Mouse (Mus musculus) C2C12 (cell line): Measurements from ENCODE around the gene Fam124b. TPM values are rescaled to one million over a fixed set of nuclear protein-coding genes. Genes with fewer than 3 reads are reported as not detected.

Experiments
- H3K27me3 ChIP-seq: one replicate; pipeline ENCODE4 v1.6.1; 2011; ENCODE audit not compliant: control insufficient read depth, insufficient read depth, insufficient read length
- H3K36me3 ChIP-seq: one replicate; pipeline ENCODE4 v1.6.1; 2011; ENCODE audit not compliant: control insufficient read depth, insufficient read depth
- H3K4me3 ChIP-seq: one replicate; pipeline ENCODE4 v1.5.1; 2011; ENCODE audit warnings: mild to moderate bottlenecking, control low read depth; ENCODE audit not compliant: poor library complexity, insufficient read depth, severe bottlenecking
- H3K79me2 ChIP-seq: one replicate; pipeline ENCODE4 v1.6.1; 2011; ENCODE audit not compliant: control insufficient read depth, insufficient read depth
- H3K79me3 ChIP-seq: one replicate; pipeline ENCODE4 v1.6.1; 2011; ENCODE audit warnings: low read depth, control low read depth
- H3ac ChIP-seq: one replicate; pipeline ENCODE3; 2011; ENCODE audit warnings: low read depth; ENCODE audit not compliant: control insufficient read depth, insufficient read length
- CEBPB ChIP-seq: IDR thresholded peaks from one replicate; pipeline ENCODE4 v1.6.1; 2011; ENCODE audit warnings: low read depth, mild to moderate bottlenecking, control low read depth, moderate library complexity
- CTCF ChIP-seq: IDR thresholded peaks from one replicate; pipeline ENCODE4 v1.5.1; 2011; ENCODE audit not compliant: control insufficient read depth, insufficient read depth, insufficient read length
- FOSL1 ChIP-seq: IDR thresholded peaks from one replicate; pipeline ENCODE4 v1.8.0; 2011; ENCODE audit warnings: mild to moderate bottlenecking, low read length; ENCODE audit not compliant: poor library complexity, insufficient read depth, severe bottlenecking
- MAX ChIP-seq: IDR thresholded peaks from one replicate; pipeline ENCODE4 v1.6.1; 2011; ENCODE audit warnings: mild to moderate bottlenecking, control low read depth
- MYOD1 ChIP-seq: IDR thresholded peaks from one replicate; pipeline ENCODE4 v1.6.1; 2011; ENCODE audit warnings: low read depth; ENCODE audit not compliant: control insufficient read depth, insufficient read length
- MYOG ChIP-seq: IDR thresholded peaks from one replicate; pipeline ENCODE4 v1.6.1; 2011; ENCODE audit not compliant: control insufficient read depth, insufficient read length; ENCODE audit errors: extremely low read depth
- USF1 ChIP-seq: IDR thresholded peaks from one replicate; pipeline ENCODE4 v1.6.1; 2011; ENCODE audit warnings: low read depth, mild to moderate bottlenecking, control low read depth, moderate library complexity
- polyA plus RNA-seq: library from polyadenylated mRNA; unstranded; fragments of >200 nt; fragmentation: generic; extraction: Trizol; gene quantifications from one replicate; pipeline ENCODE4 v1.2.1, GENCODE M21; 2012; ENCODE audit warnings: missing spikeins

The Fam124b gene
- polyA plus RNA-seq, 1 experiment, result 0.01 TPM

GRCm38 (mm10) chr1:80166577-80166976, 51.7 kb downstream of the Fam124b start:
- Histone ChIP-seq H3K36me3 (no peaks in the 10 kb centered on the region), H3K79me2 (no peaks in the 10 kb centered on the region), H3K79me3 (no peaks in the 10 kb centered on the region), H3K4me3 (no peak overlapping the region), H3K27me3 (no peaks in the 10 kb centered on the region), H3ac (no peak overlapping the region)
- TF ChIP-seq MYOD1 (no peak), CEBPB (no peak), FOSL1 (no peak), USF1 (no peak)

- Histone ChIP-seq H3K27me3 (no peaks in the 10 kb centered on the region), H3ac (no peak overlapping the region), H3K79me2 (no peaks in the 10 kb centered on the region), H3K4me3 (no peak overlapping the region), H3K79me3 (no peaks in the 10 kb centered on the region), H3K36me3 (no peaks in the 10 kb centered on the region)
- no peak for TF ChIP-seq USF1
- TF ChIP-seq MAX, result no peak
- no peak for TF ChIP-seq MYOG
- TF ChIP-seq CTCF, result no peak
- no peak for TF ChIP-seq FOSL1
- TF ChIP-seq MYOD1, result no peak
- TF ChIP-seq CEBPB, result no peak
Observed at GRCm38 (mm10) chr1:80165391-80165790, 52.9 kb downstream of the Fam124b start.

GRCm38 (mm10) chr1:80162943-80163342, 55.3 kb downstream of the Fam124b start:
- no peaks in the 10 kb centered on the region for H3K36me3 ChIP-seq
- no peak overlapping the region for H3ac ChIP-seq
- no peaks in the 10 kb centered on the region for H3K79me3 ChIP-seq
- TF ChIP-seq FOSL1 (no peak), MYOG (no peak), MAX (no peak), MYOD1 (no peak), CEBPB (no peak), USF1 (no peak)
- H3K27me3 ChIP-seq, result no peaks in the 10 kb centered on the region
- H3K79me2 ChIP-seq, result no peaks in the 10 kb centered on the region
- H3K4me3 ChIP-seq, result no peak overlapping the region

- Histone ChIP-seq H3K4me3 (no peak overlapping the region), H3K79me3 (no peaks in the 10 kb centered on the region), H3K79me2 (no peaks in the 10 kb centered on the region), H3K27me3 (no peaks in the 10 kb centered on the region), H3ac (no peak overlapping the region), H3K36me3 (no peaks in the 10 kb centered on the region)
- no peak for TF ChIP-seq MYOD1
- TF ChIP-seq CEBPB, result no peak
- TF ChIP-seq FOSL1, result no peak
- no peak for TF ChIP-seq USF1
- TF ChIP-seq CTCF, result no peak
- no peak for TF ChIP-seq MYOG
- no peak for TF ChIP-seq MAX
Observed at GRCm38 (mm10) chr1:80159586-80159985, 58.7 kb downstream of the Fam124b start.

- H3K36me3 ChIP-seq, result no peaks in the 10 kb centered on the region
- H3ac ChIP-seq, result no peak overlapping the region
- H3K27me3 ChIP-seq, result no peaks in the 10 kb centered on the region
- TF ChIP-seq USF1 (no peak), MAX (no peak), MYOG (no peak), MYOD1 (no peak), FOSL1 (no peak), CEBPB (no peak), CTCF (no peak)
- H3K4me3 ChIP-seq, result no peak overlapping the region
- no peaks in the 10 kb centered on the region for H3K79me2 ChIP-seq
- no peaks in the 10 kb centered on the region for H3K79me3 ChIP-seq
Observed at GRCm38 (mm10) chr1:80154902-80155301, 63.4 kb downstream of the Fam124b start.

- Histone ChIP-seq H3K36me3 (no peaks in the 10 kb centered on the region), H3K79me2 (no peaks in the 10 kb centered on the region), H3K27me3 (no peaks in the 10 kb centered on the region), H3K4me3 (no peak overlapping the region), H3K79me3 (no peaks in the 10 kb centered on the region), H3ac (no peak overlapping the region)
- TF ChIP-seq MYOG (no peak), CTCF (no peak), CEBPB (no peak), USF1 (no peak), FOSL1 (no peak), MAX (no peak), MYOD1 (no peak)
Observed at GRCm38 (mm10) chr1:80153125-80153716, 65.1 kb downstream of the Fam124b start.
